ENCODE assay signal across 9 mouse cellular contexts in genomic region chr10:60269141-60270064, GRCm38 (mm10). TPM values are rescaled to one million over a fixed set of nuclear protein-coding genes. Genes with fewer than 3 reads are reported as not detected.
DNase-seq lines count a peak whose midpoint lies in the region; ATAC-seq and TF ChIP-seq lines count a peak whose summit lies in the region.
"Had no signal": no experiment of that assay in that cellular context is flagged by ENCODE, and none has a peak within 500 bp of the region (broad histone marks: within the 10 kb centered on the region; RNA-seq: fewer than 3 reads in every experiment).

No protein-coding gene starts in this region.

- no peak for DNase-seq in hindbrain, postnatal 0 days (ENCODE audit: low spot score)
- no peak for DNase-seq in hindbrain, embryonic 10.5 days (ENCODE audit: low spot score)
- no peak for DNase-seq in forebrain, postnatal 0 days
- no peak for DNase-seq in retina, postnatal 1 day

- H3K79me2 ChIP-seq in C2C12 (ENCODE audit: control insufficient read depth, insufficient read depth): no peaks in the 10 kb centered on the region

- H3K4me1 ChIP-seq in hindbrain, postnatal 0 days (ENCODE audit: insufficient read depth, low read length): no peaks in the 10 kb centered on the region
- 0 out of 2 replicates have a peak, but pooled peaks cover 5% of the 10 kb centered on the region for H3K4me1 ChIP-seq in hindbrain, embryonic 10.5 days (replicated peaks)
- H3K4me1 ChIP-seq in bone marrow, adult 2 months (ENCODE audit: control insufficient read depth, insufficient read depth, low read length): peaks cover 7% of the 10 kb centered on the region
- H3K4me1 ChIP-seq in forebrain, postnatal 0 days (ENCODE audit: insufficient read depth): no peaks in the 10 kb centered on the region
- H3K4me1 ChIP-seq: midbrain, embryonic 12.5 days had no signal

- no peak for TF ChIP-seq POLR2A in bone marrow, adult 2 months (IDR thresholded peaks at IDR 0.05; ENCODE audit: borderline replicate concordance, control insufficient read depth, low read depth, low read length)

- no peak overlapping the region for H3K9ac ChIP-seq in hindbrain, postnatal 0 days (replicated peaks; ENCODE audit: low read length)
- no peak overlapping the region for H3K9ac ChIP-seq in forebrain, postnatal 0 days
- H3K9ac ChIP-seq: hindbrain, embryonic 14.5 days; midbrain, embryonic 12.5 days had no signal

- H3K27me3 ChIP-seq in hindbrain, postnatal 0 days (ENCODE audit: insufficient read depth, low read length): no peaks in the 10 kb centered on the region
- H3K27me3 ChIP-seq in hindbrain, embryonic 10.5 days (ENCODE audit: insufficient read depth, poor library complexity, severe bottlenecking): no peaks in the 10 kb centered on the region
- H3K27me3 ChIP-seq in C2C12 (ENCODE audit: control insufficient read depth, insufficient read depth, insufficient read length): no peaks in the 10 kb centered on the region
- H3K27me3 ChIP-seq in forebrain, postnatal 0 days (ENCODE audit: insufficient read depth, low read length): no peaks in the 10 kb centered on the region
- H3K27me3 ChIP-seq: midbrain, embryonic 12.5 days had no signal

- ATAC-seq in hindbrain, postnatal 0 days: peak; percentile 66; the same call in 1 of the 2 replicates
- peak; percentile 29 for ATAC-seq in megakaryocyte, adult 5-6 weeks (ENCODE audit: poor library complexity, severe bottlenecking)
- ATAC-seq in forebrain, postnatal 0 days: no peak

- no peak overlapping the region for H3ac ChIP-seq in C2C12 (ENCODE audit: control insufficient read depth, insufficient read length, low read depth)

- H3K9me3 ChIP-seq in hindbrain, postnatal 0 days (ENCODE audit: low read length): no peaks in the 10 kb centered on the region
- no peaks in the 10 kb centered on the region for H3K9me3 ChIP-seq in hindbrain, embryonic 10.5 days
- H3K9me3 ChIP-seq in forebrain, postnatal 0 days (ENCODE audit: low read length): no peaks in the 10 kb centered on the region
- H3K9me3 ChIP-seq: midbrain, embryonic 12.5 days had no signal

- H3K36me3 ChIP-seq in hindbrain, postnatal 0 days (ENCODE audit: insufficient read depth, low read length): no peaks in the 10 kb centered on the region
- no peaks in the 10 kb centered on the region for H3K36me3 ChIP-seq in hindbrain, embryonic 10.5 days
- no peaks in the 10 kb centered on the region for H3K36me3 ChIP-seq in C2C12 (ENCODE audit: control insufficient read depth, insufficient read depth)
- H3K36me3 ChIP-seq in forebrain, postnatal 0 days (ENCODE audit: insufficient read depth): no peaks in the 10 kb centered on the region
- H3K36me3 ChIP-seq: midbrain, embryonic 12.5 days had no signal

- H3K79me3 ChIP-seq in C2C12 (ENCODE audit: low read depth): no peaks in the 10 kb centered on the region

- H3K27ac ChIP-seq in hindbrain, postnatal 0 days: no peak overlapping the region
- no peak overlapping the region for H3K27ac ChIP-seq in hindbrain, embryonic 10.5 days
- 0 out of 2 replicates have a peak overlapping the region, but pooled peaks have one; percentile 1 for H3K27ac ChIP-seq in bone marrow, adult 2 months (ENCODE audit: control insufficient read depth, insufficient read depth, low read depth, low read length, poor library complexity)
- H3K27ac ChIP-seq in forebrain, postnatal 0 days (ENCODE audit: low read depth, low read length): no peak overlapping the region
- H3K27ac ChIP-seq: hindbrain, embryonic 14.5 days; midbrain, embryonic 12.5 days had no signal

- no peak overlapping the region for H3K4me3 ChIP-seq in hindbrain, postnatal 0 days (ENCODE audit: low read length)
- no peak overlapping the region for H3K4me3 ChIP-seq in hindbrain, embryonic 10.5 days
- H3K4me3 ChIP-seq in C2C12 (ENCODE audit: insufficient read depth, poor library complexity, severe bottlenecking): no peak overlapping the region
- no peak overlapping the region for H3K4me3 ChIP-seq in bone marrow, adult 2 months (replicated peaks; ENCODE audit: control insufficient read depth, low read depth, low read length)
- H3K4me3 ChIP-seq in forebrain, postnatal 0 days (ENCODE audit: low read depth, low read length): no peak overlapping the region
- H3K4me3 ChIP-seq: midbrain, embryonic 12.5 days had no signal

- H3K4me2 ChIP-seq in hindbrain, postnatal 0 days (ENCODE audit: low read depth, low read length): no peak overlapping the region
- no peak overlapping the region for H3K4me2 ChIP-seq in forebrain, postnatal 0 days (ENCODE audit: low read depth)
- H3K4me2 ChIP-seq: hindbrain, embryonic 14.5 days; midbrain, embryonic 12.5 days had no signal

- WGBS in hindbrain, postnatal 0 days: 70% methylated on average over 13 of the region's 13 CpGs
- WGBS in hindbrain, embryonic 10.5 days: 84% methylated on average over 13 of the region's 13 CpGs
- WGBS in bone marrow, adult 2 months: 48% methylated on average over 13 of the region's 13 CpGs
- WGBS in forebrain, postnatal 0 days: 81% methylated on average over 13 of the region's 13 CpGs

- TF ChIP-seq CTCF in hindbrain, postnatal 0 days (IDR thresholded peaks at IDR 0.05; ENCODE audit: low read depth): no peak
- no peak for TF ChIP-seq CTCF in C2C12 (IDR thresholded peaks at IDR 0.05; ENCODE audit: control insufficient read depth, insufficient read depth, insufficient read length)
- no peak for TF ChIP-seq CTCF in bone marrow, adult 2 months (IDR thresholded peaks at IDR 0.05; ENCODE audit: control insufficient read depth, insufficient read depth, low read length)
- TF ChIP-seq CTCF in forebrain, postnatal 0 days (IDR thresholded peaks at IDR 0.05; ENCODE audit: low read depth): no peak

TF ChIP-seq in C2C12, 6 proteins besides CTCF, POLR2A, EP300 and RAD21:
- TF ChIP-seq CEBPB (IDR thresholded peaks at IDR 0.05; ENCODE audit: low read depth): no peak
- TF ChIP-seq USF1 (IDR thresholded peaks at IDR 0.05; ENCODE audit: low read depth): no peak
- peak; percentile 33 for TF ChIP-seq FOSL1 (IDR thresholded peaks at IDR 0.05; ENCODE audit: insufficient read depth, low read length, poor library complexity, severe bottlenecking)
- TF ChIP-seq MYOG (IDR thresholded peaks at IDR 0.05; ENCODE audit: control insufficient read depth, extremely low read depth, insufficient read length): no peak
- peak; percentile 28 for TF ChIP-seq MAX (IDR thresholded peaks at IDR 0.05)
- TF ChIP-seq MYOD1 (IDR thresholded peaks at IDR 0.05; ENCODE audit: control insufficient read depth, insufficient read length, low read depth): peak; percentile 74

RNA-seq across cellular contexts. Expression of gene Psap, which starts 8.0 kb away (rescaled TPM):
- total RNA-seq in hindbrain, postnatal 0 days (2014; rRNA removed): 768 and 845 TPM in 2 replicates
- 277 and 281 TPM in 2 replicates for polyA plus RNA-seq in hindbrain, postnatal 0 days (2015; fragmentation: Nextera tagmentation; extraction: Ambion mirVana)
- 53.9 and 86.4 TPM in 2 replicates for polyA plus RNA-seq in hindbrain, embryonic 10.5 days (2016; fragmentation: Nextera tagmentation; extraction: Ambion mirVana)
- polyA plus RNA-seq in C2C12 (2012; fragmentation: generic; extraction: Trizol): 439 TPM
- polyA plus RNA-seq in bone marrow, adult 2 months (2011; ENCODE audit: insufficient read depth, insufficient read length, low replicate concordance, missing spikeins): 271 and 453 TPM in 2 replicates
- total RNA-seq in megakaryocyte, adult 5-6 weeks (2015): 2,144 and 2,167 TPM in 2 replicates
- 2,372 and 2,545 TPM in 2 replicates for total RNA-seq in megakaryocyte, adult 5-6 weeks (2017)
- 577 and 690 TPM in 2 replicates for total RNA-seq in forebrain, postnatal 0 days (2014; rRNA removed)
- 229 and 259 TPM in 2 replicates for polyA plus RNA-seq in forebrain, postnatal 0 days (2015; fragmentation: Nextera tagmentation; extraction: Ambion mirVana)

RNA-seq across cellular contexts. Expression of gene Chst3, which starts 50.3 kb away (rescaled TPM):
- 7.2 and 10.0 TPM in 2 replicates for total RNA-seq in hindbrain, postnatal 0 days (2014; rRNA removed)
- polyA plus RNA-seq in hindbrain, postnatal 0 days (2015; fragmentation: Nextera tagmentation; extraction: Ambion mirVana): 0.89 and 0.96 TPM in 2 replicates
- polyA plus RNA-seq in hindbrain, embryonic 10.5 days (2016; fragmentation: Nextera tagmentation; extraction: Ambion mirVana): 1.8 and 2.2 TPM in 2 replicates
- 1.7 TPM for polyA plus RNA-seq in C2C12 (2012; fragmentation: generic; extraction: Trizol)
- polyA plus RNA-seq in bone marrow, adult 2 months (2011; ENCODE audit: insufficient read depth, insufficient read length, low replicate concordance, missing spikeins): 11.9 and 16.5 TPM in 2 replicates
- total RNA-seq in megakaryocyte, adult 5-6 weeks (2015): 0.25 TPM in 1 of 2 replicates, not detected in the other
- 0.15 and 0.16 TPM in 2 replicates for total RNA-seq in megakaryocyte, adult 5-6 weeks (2017)
- 3.9 and 5.6 TPM in 2 replicates for total RNA-seq in forebrain, postnatal 0 days (2014; rRNA removed)
- 0.33 and 0.61 TPM in 2 replicates for polyA plus RNA-seq in forebrain, postnatal 0 days (2015; fragmentation: Nextera tagmentation; extraction: Ambion mirVana)
